Mouse (Mus musculus) CH12.LX (cell line): ENCODE measurements at regions not wholly inside any gene's neighbourhood (a gene's known extent, or its start where the extent isn't known, plus 50 kb on each side); places are given as distances from the start of the nearest gene placed in this dataset.

Source experiments
- DNase-seq: peaks from one replicate; pipeline ENCODE4 v3.0.0-alpha.2; 2013; ENCODE audit errors: extremely low read depth
- H3K27ac ChIP-seq: 2 replicates; pipeline ENCODE4 v1.5.1; 2012; ENCODE audit warnings: low read depth, mild to moderate bottlenecking, control low read depth, moderate library complexity; ENCODE audit not compliant: insufficient read depth
- H3K27me3 ChIP-seq: replicated peaks from 2 replicates; pipeline ENCODE3; 2012; ENCODE audit warnings: inconsistent platforms
- H3K36me3 ChIP-seq, 2 experiments: replicated peaks in 1 of 2; 2 replicates each; pipeline versions ENCODE3 to v1.6.1; 2012; ENCODE audit warnings: inconsistent platforms in 1 of 2, low read length in 1 of 2, mild to moderate bottlenecking in 1 of 2, mixed read lengths in 1 of 2, moderate library complexity in 1 of 2; ENCODE audit not compliant: control insufficient read depth in 1 of 2, insufficient read depth in 1 of 2
- H3K4me1 ChIP-seq, 2 experiments: 2 replicates each; pipeline ENCODE4 v1.6.1; 2012; ENCODE audit warnings: inconsistent platforms in 1 of 2, moderate library complexity in 1 of 2; ENCODE audit not compliant: insufficient read depth in 2 of 2, control insufficient read depth in 1 of 2
- H3K4me2 ChIP-seq: 2 replicates; pipeline ENCODE4 v1.6.1; 2012; ENCODE audit warnings: low read depth, mild to moderate bottlenecking, control low read depth; ENCODE audit not compliant: poor library complexity, insufficient read depth, severe bottlenecking
- H3K4me3 ChIP-seq, 3 experiments: fragments of 150-350 bp in 1 of 3; sonication (generic) in 1 of 3; replicated peaks in 1 of 3; 2 replicates each; pipeline versions ENCODE3 to v1.5.1; 2011 to 2012; ENCODE audit warnings: low read depth in 2 of 3, low read length in 2 of 3, mild to moderate bottlenecking in 2 of 3, moderate library complexity in 2 of 3, control low read depth in 1 of 3, improper control_type of control experiment in 1 of 3, inconsistent platforms in 1 of 3, mixed read lengths in 1 of 3; ENCODE audit not compliant: poor library complexity in 1 of 3
- H3K79me2 ChIP-seq: replicated peaks from 2 replicates; pipeline ENCODE4 v1.6.1; 2012; ENCODE audit warnings: mild to moderate bottlenecking, moderate library complexity; ENCODE audit not compliant: control insufficient read depth, poor library complexity, insufficient read depth, severe bottlenecking; ENCODE audit errors: extremely low read depth
- H3K9ac ChIP-seq: 2 replicates; pipeline ENCODE4 v1.6.1; 2012; ENCODE audit warnings: low read depth, mild to moderate bottlenecking, control low read depth, moderate library complexity; ENCODE audit not compliant: insufficient read depth
- H3K9me3 ChIP-seq: replicated peaks from 2 replicates; pipeline ENCODE3; 2012; ENCODE audit warnings: low read length, inconsistent platforms, mixed read lengths
- CHD2 ChIP-seq: IDR thresholded peaks from 2 replicates; pipeline ENCODE4 v1.6.1; 2011; ENCODE audit warnings: low read length, improper control_type of control experiment
- CTCF ChIP-seq, 2 experiments: IDR thresholded peaks in 1 of 2; conservative IDR thresholded peaks in 1 of 2; 2 replicates each; pipeline ENCODE4 v1.5.1; 2011 to 2012; ENCODE audit warnings: low read depth in 2 of 2, low read length in 2 of 2, improper control_type of control experiment in 1 of 2, inconsistent platforms in 1 of 2, mild to moderate bottlenecking in 1 of 2, moderate library complexity in 1 of 2
- E2F4 ChIP-seq: IDR thresholded peaks from 2 replicates; pipeline ENCODE4 v1.6.1; 2011; ENCODE audit warnings: low read depth, low read length, improper control_type of control experiment; ENCODE audit not compliant: insufficient replicate concordance
- ETS1 ChIP-seq: conservative IDR thresholded peaks from 2 replicates; pipeline ENCODE4 v1.6.1; 2012; ENCODE audit warnings: low read depth, mild to moderate bottlenecking, inconsistent platforms, low read length, improper control_type of control experiment, moderate library complexity
- GABPA ChIP-seq: IDR thresholded peaks from 2 replicates; pipeline ENCODE4 v1.6.1; 2012; ENCODE audit warnings: low read depth, low read length, improper control_type of control experiment, inconsistent platforms; ENCODE audit not compliant: insufficient replicate concordance
- HCFC1 ChIP-seq: IDR thresholded peaks from 2 replicates; pipeline ENCODE4 v1.6.1; 2012; ENCODE audit warnings: low read depth, mild to moderate bottlenecking, inconsistent platforms, low read length, improper control_type of control experiment
- KAT2A ChIP-seq: IDR thresholded peaks from 2 replicates; pipeline ENCODE4 v1.6.1; 2012; ENCODE audit warnings: low read length, improper control_type of control experiment, inconsistent platforms; ENCODE audit not compliant: insufficient replicate concordance
- MEF2A ChIP-seq: IDR thresholded peaks from 2 replicates; pipeline ENCODE4 v1.6.1; 2014; ENCODE audit warnings: low read depth, mild to moderate bottlenecking, inconsistent platforms, low read length, improper control_type of control experiment, borderline replicate concordance
- MXI1 ChIP-seq: IDR thresholded peaks from 2 replicates; pipeline ENCODE4 v1.6.1; 2011; ENCODE audit warnings: mild to moderate bottlenecking, low read depth, low read length, improper control_type of control experiment
- MYC ChIP-seq: IDR thresholded peaks from 2 replicates; pipeline ENCODE4 v1.6.1; 2011; ENCODE audit warnings: low read depth, mild to moderate bottlenecking, improper control_type of control experiment, low read length
- POLR2A ChIP-seq: IDR thresholded peaks from 2 replicates; pipeline ENCODE4 v1.6.1; 2011; ENCODE audit warnings: low read depth, mild to moderate bottlenecking, improper control_type of control experiment, low read length
- POLR2AphosphoS2 ChIP-seq: IDR thresholded peaks from 2 replicates; pipeline ENCODE4 v1.6.1; 2011; ENCODE audit warnings: low read depth, low read length, improper control_type of control experiment
- SIN3A ChIP-seq: IDR thresholded peaks from 2 replicates; pipeline ENCODE4 v1.6.1; 2012; ENCODE audit warnings: low read length, improper control_type of control experiment, inconsistent platforms
- SMC3 ChIP-seq: IDR thresholded peaks from 2 replicates; pipeline ENCODE4 v1.6.1; 2011; ENCODE audit warnings: low read depth, low read length, improper control_type of control experiment
- TBP ChIP-seq: conservative IDR thresholded peaks from 2 replicates; pipeline ENCODE4 v1.6.1; 2011; ENCODE audit warnings: low read depth, low read length, improper control_type of control experiment
- UBTF ChIP-seq: IDR thresholded peaks from 2 replicates; pipeline ENCODE4 v1.6.1; 2012; ENCODE audit warnings: low read depth, mild to moderate bottlenecking, inconsistent platforms, low read length, improper control_type of control experiment, moderate library complexity
- ZC3H11A ChIP-seq: IDR thresholded peaks from 2 replicates; pipeline ENCODE4 v1.6.1; 2012; ENCODE audit warnings: low read depth, mild to moderate bottlenecking, inconsistent platforms, low read length, improper control_type of control experiment
- ZMIZ1 ChIP-seq: IDR thresholded peaks from 2 replicates; pipeline ENCODE4 v1.6.1; 2012; ENCODE audit warnings: low read depth, mild to moderate bottlenecking, inconsistent platforms, low read length, improper control_type of control experiment
- dilution Hi-C: fragments of 300-500 bp; cut with MboI; formaldehyde crosslinking; loops from 2 replicates; pipeline ENCODE4 v1.14.3; 2020; ENCODE audit warnings: low sequenced_read_pairs; ENCODE audit not compliant: extremely low pct_unique_long_range_greater_than_20kb, extremely low pct_ligation_motif_present
- in situ Hi-C: fragments of 300-500 bp; cut with MboI; formaldehyde crosslinking; loops from 3 replicates; pipeline ENCODE4 v1.14.3; 2019; ENCODE audit warnings: low sequenced_read_pairs, low pct_ligation_motif_present, low pct_unique_long_range_greater_than_20kb, mixed read lengths

DNA sequence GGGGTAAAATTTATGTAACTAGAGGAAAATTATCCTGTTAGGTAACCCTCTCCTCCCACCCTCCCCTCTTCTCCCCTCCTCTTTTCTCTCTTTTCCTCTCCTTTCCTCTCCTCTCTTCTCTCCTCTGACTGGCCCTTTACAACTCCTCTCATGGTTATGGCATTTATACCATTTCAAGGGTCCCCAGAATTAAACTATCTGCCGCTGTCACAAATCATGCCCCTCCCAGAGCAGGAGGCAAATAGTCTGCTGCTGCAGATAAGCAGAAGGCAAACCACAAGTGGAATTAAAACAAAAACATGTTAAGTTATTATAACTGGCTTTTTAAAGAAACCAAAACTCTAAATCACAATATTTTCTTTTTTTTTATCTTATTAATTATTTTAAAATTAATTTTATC lies 407.9 kb downstream of the Tecrl start:
- Histone ChIP-seq H3K27me3 (no peaks in the 10 kb centered on the region), H3K4me2 (no peak overlapping the region), H3K9me3 (peaks cover 7% of the 10 kb centered on the region), H3K9ac (no peak overlapping the region), H3K4me3 (no peak overlapping the region), H3K27ac (no peak overlapping the region), H3K4me1 (no peaks in the 10 kb centered on the region), H3K36me3 (no peaks in the 10 kb centered on the region), H3K79me2 (no peaks in the 10 kb centered on the region)
- TF ChIP-seq MYC (no peak), ZC3H11A (no peak), CTCF (conservative IDR thresholded peaks at IDR 0.05 in 1 of 2, IDR thresholded peaks at IDR 0.05 in 1 of 2; ENCODE audit: low read depth in 2 of 2, low read length in 2 of 2) (no peak), TBP (no peak), MXI1 (no peak), UBTF (no peak), GABPA (no peak)
- no peak for DNase-seq
- in situ Hi-C loops (no loop called here), dilution Hi-C loops (no loop called here)

GRCm38 (mm10) chr5:82939786-82940185 lies 415.2 kb downstream of the Tecrl start:
- no peaks in the 10 kb centered on the region for H3K27me3 ChIP-seq
- no peaks in the 10 kb centered on the region for H3K36me3 ChIP-seq
- DNase-seq = no peak
- no peak overlapping the region for H3K4me2 ChIP-seq
- in situ Hi-C loops = no loop called here
- H3K4me3 ChIP-seq = no peak overlapping the region
- H3K9ac ChIP-seq = no peak overlapping the region
- peak; percentile 16; the same call in 1 of the 2 replicates for TF ChIP-seq SMC3
- no peak for TF ChIP-seq HCFC1
- TF ChIP-seq, all 38 proteins: peak for 1
- dilution Hi-C loops = no loop called here
- Histone ChIP-seq H3K4me1 (no peaks in the 10 kb centered on the region), H3K9me3 (peaks cover 7% of the 10 kb centered on the region), H3K27ac (no peak overlapping the region), H3K79me2 (no peaks in the 10 kb centered on the region)

DNA sequence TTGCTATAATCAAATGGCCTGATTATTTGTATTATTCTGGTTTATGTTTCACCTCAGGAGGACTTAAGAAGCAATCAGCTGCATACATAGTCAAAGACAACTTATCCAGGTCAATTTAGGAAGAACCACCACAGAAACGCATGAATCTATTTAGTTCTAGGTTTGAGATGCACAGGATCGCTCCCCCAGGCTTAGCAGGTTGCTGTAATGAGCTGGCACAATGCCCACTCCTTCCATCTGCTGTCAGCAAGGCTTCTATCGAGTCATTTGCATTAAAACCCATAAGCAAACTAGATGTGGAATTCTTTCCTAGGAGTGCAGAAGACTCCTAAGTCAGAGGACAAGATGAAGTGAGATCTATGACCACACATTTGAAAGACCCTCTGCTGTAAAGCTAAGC lies 455.6 kb downstream of the Tecrl start:
- no peak overlapping the region for H3K9ac ChIP-seq
- no peaks in the 10 kb centered on the region for H3K4me1 ChIP-seq
- H3K27ac ChIP-seq = no peak overlapping the region
- in situ Hi-C loops (no loop called here), dilution Hi-C loops (no loop called here)
- no peaks in the 10 kb centered on the region for H3K79me2 ChIP-seq
- H3K4me3 ChIP-seq = no peak overlapping the region
- no peak for DNase-seq
- no peaks in the 10 kb centered on the region for H3K27me3 ChIP-seq
- peaks cover 11% of the 10 kb centered on the region for H3K9me3 ChIP-seq
- no peak overlapping the region for H3K4me2 ChIP-seq
- H3K36me3 ChIP-seq = no peaks in the 10 kb centered on the region
- TF ChIP-seq E2F4 = no peak
- no peak for TF ChIP-seq GABPA
- no peak for TF ChIP-seq HCFC1
- TF ChIP-seq TBP = no peak
- no peak for TF ChIP-seq ETS1
- no peak for TF ChIP-seq KAT2A
- no peak for TF ChIP-seq POLR2AphosphoS2
- no peak for TF ChIP-seq CHD2
- no peak for TF ChIP-seq ZMIZ1
- no peak for TF ChIP-seq MEF2A
- TF ChIP-seq SMC3 = no peak
- no peak for TF ChIP-seq CTCF (conservative IDR thresholded peaks at IDR 0.05 in 1 of 2, IDR thresholded peaks at IDR 0.05 in 1 of 2; ENCODE audit: low read depth in 2 of 2, low read length in 2 of 2)
- no peak for TF ChIP-seq SIN3A
- TF ChIP-seq POLR2A = no peak
